Mouse (Mus musculus) embryo, embryonic 10.5 days (tissue): ENCODE results near the gene Gtf2ird1.
A peak's percentile ranks its signal among the peaks of the same experiment; 100 is the strongest.

Source experiments
- DNase-seq: peaks from one replicate; pipeline ENCODE4 v3.0.0-alpha.2; 2015; ENCODE audit warnings: low spot score

Gene Gtf2ird1

GRCm38 (mm10) chr5:134445208-134445831 lies 11.2 kb downstream of the Gtf2ird1 start:
- DNase-seq = no peak

DNA sequence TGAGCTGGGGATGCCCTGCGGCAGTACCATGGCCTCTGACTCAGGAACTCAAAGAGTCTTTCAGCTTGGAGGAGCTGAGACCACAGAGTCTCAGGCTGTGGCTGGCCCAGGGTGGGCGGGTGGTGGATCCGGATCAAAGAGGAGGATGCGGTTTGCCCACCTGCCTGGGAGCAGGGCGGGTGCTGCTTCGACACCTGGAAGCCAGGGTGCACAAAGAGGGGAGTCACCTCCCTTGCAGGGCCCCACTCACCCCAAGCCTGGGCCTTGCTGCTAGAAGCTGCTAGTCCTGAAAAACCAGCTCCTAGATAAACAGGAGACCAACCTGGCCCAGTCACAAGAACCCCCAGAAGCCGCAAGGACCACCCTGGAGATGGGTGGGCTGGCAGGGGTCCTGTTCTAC lies 12.0 kb downstream of the Gtf2ird1 start:
- no peak for DNase-seq

DNA sequence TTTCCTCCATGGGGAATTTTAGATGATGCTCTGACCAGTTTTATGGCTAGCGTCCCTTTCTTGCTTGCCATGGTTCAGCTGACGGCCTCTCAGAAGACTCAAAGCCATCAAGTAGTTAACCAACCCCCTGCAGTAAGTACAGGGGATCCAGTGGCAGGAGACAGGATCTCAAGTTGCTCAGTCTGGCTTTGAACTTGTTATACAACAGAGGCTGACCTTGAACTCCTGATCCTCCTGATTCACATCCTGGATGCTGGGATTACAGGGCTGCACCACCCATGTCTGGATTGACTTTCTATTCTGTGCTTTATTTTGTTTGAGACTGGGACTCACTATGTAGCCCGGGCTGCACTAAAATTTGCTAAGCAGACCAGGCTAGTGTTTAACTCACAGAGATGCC lies 14.4 kb downstream of the Gtf2ird1 start:
- no peak for DNase-seq

GRCm38 (mm10) chr5:134441105-134441504 lies 15.4 kb downstream of the Gtf2ird1 start:
- no peak for DNase-seq

GRCm38 (mm10) chr5:134440098-134440497 lies 16.4 kb downstream of the Gtf2ird1 start:
- no peak for DNase-seq

DNA sequence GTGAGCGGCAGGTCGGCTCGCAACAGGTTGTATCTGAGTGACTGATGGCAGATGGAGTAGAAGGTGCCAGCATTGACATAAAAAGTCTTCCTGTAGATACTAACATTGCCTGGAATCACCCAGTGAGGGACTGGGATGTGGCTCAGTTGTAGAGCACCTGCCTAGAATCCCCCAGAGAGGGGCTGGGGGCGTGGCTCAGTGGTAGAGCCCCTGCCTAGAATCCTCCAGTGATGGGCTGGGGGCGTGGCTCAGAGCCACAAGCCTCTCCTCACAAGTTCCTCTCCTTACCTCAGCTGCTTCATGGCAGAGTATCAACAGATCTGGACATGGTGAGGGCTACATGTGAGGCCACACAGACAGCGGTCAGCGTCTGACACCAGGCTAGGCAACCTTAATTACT lies 17.0 kb downstream of the Gtf2ird1 start:
- no peak for DNase-seq

- no peak for DNase-seq
Measured at GRCm38 (mm10) chr5:134438676-134439425, 17.7 kb downstream of the Gtf2ird1 start.

GRCm38 (mm10) chr5:134437459-134437827 lies 19.1 kb downstream of the Gtf2ird1 start:
- DNase-seq = no peak

- DNase-seq = no peak
Measured at GRCm38 (mm10) chr5:134436782-134437458, 19.6 kb downstream of the Gtf2ird1 start.

DNA sequence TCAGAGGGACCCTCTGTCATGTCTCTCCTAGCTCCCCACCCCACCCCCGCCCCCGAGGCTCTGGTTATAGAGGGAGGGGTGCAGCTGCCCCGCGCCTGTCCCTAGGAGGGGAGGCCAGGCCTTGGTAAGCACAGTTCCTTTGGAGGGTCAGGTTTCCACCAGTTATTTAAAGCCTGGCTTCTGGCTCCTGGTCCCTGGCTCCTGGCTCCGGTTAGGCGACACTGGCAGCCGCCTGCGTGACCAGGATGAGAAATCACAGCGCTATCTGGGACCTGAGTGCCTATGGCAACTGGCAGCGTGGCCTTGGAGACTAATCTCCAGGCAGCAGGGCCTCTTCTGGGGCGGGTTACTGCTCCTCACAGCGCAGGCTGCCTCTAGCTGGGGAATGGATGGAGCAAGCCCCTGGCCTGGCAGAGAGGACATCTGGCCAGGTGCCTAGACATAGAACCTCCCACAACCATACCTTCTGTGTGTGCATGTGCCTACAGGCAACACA lies 20.6 kb downstream of the Gtf2ird1 start:
- peak; percentile 53 for DNase-seq

- peak; percentile 28 for DNase-seq
Measured at GRCm38 (mm10) chr5:134433137-134433536, 23.4 kb downstream of the Gtf2ird1 start.

GRCm38 (mm10) chr5:134430087-134430486 lies 26.4 kb downstream of the Gtf2ird1 start:
- DNase-seq = no peak

- DNase-seq = no peak
Measured at GRCm38 (mm10) chr5:134427664-134428063, 28.9 kb downstream of the Gtf2ird1 start.

DNA sequence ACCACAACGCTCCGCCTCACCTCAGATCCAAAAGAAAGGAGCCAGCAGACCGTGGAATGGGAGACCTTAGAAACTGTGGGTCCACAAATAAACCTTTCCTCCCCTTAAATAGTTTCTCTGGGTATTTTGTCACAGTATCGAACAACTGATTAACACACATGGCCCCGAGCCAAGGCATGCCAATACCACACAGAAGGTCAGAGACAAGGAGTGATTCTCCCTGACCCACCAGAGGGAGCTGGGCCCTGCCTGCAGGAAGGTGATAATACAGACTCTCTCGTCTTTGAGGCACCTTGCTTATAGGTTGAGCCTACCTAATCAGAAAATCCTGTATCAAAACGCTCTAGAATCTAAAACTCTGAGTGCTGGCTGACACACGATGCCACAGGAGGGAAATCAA lies 30.9 kb downstream of the Gtf2ird1 start:
- DNase-seq = no peak

DNA sequence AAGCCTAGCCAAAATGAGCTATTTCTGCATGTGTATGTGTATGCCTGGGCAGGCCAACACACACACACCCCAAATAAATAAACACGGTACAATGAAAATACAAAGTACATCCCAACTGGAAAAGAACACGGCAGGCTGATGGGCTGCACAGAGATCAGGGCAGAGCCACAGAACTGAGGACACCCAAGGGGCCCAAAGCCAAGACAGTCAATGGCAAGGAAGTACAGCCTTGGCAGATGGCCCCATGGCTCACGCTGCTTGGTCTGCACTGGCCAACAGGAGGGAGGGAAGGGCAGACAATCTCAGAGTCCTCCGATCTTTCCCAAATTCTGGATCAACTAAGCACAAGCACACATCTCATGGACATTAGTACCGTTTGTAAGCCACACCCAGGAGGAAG lies 32.6 kb downstream of the Gtf2ird1 start:
- no peak for DNase-seq

GRCm38 (mm10) chr5:134423372-134423771 lies 33.1 kb downstream of the Gtf2ird1 start:
- no peak for DNase-seq

DNA sequence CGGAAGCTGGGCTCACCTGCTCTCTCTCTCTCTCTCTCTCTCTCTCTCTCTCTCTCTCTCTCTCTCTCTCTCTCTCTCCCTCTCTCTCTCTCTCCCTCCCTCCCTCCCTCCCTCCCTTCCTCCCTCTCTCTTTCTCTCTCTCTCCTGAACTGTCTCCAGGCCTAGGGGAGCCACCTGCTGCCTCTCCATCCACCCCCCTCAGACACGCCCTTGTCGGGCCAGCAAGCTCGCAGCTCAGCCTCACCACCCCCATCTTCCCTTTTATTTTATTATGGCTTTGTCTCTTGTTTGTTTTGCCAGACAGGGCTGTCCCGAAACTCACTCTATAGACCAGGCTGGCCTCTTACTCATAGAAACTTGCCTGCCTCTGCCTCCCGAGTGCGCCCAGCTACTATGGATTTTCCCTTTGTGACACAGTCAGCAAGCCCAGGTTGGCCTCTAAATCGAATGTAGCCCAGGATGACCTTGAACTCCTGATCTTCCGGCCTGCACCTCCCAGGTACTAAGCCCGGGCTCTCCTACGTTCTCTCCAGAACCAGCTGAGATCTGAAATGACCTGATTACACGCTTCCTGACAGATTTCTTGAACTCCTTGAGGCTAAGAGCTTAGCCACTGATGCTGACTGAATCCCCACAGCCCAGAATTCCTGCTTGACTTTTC lies 34.1 kb downstream of the Gtf2ird1 start:
- DNase-seq = no peak

DNA sequence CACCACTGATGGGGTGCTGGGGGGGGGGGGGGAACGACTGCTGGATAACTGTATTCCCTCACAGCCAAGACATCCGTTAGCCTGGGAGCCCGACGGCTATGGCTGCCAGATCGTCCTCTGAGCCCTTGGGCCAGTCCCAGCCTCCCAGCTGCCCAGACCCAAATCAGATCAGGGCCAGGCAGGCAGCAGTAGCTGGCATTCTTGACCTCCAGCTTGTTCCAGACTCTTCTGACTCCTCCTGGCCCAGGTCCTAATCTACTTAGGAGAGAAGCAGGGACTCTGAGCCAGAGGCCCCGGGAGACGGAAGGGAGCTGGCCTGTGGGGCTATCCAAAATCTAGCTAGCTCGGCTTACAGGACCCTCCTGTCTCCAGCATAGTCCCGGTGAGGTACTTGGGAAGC lies 35.5 kb downstream of the Gtf2ird1 start:
- no peak for DNase-seq

DNA sequence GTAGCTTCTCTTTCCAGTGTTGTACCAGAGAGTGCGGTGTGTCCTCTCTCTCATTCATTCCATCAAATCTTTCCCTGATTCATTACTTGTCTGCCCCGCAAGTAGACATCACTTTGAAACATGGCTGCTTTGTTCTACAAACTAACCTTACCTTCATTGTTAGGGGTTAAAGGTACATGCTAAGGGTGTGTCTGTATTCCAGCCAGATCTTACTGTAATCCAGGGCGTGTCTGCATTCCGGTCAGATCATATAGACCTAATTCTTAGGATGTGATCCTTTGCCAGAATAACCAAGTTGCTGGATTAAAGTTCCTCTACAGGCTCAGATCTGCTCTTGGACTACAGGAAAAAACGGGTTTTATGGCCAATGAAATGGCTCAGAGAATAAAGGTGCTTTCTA lies 36.8 kb downstream of the Gtf2ird1 start:
- DNase-seq = no peak

DNA sequence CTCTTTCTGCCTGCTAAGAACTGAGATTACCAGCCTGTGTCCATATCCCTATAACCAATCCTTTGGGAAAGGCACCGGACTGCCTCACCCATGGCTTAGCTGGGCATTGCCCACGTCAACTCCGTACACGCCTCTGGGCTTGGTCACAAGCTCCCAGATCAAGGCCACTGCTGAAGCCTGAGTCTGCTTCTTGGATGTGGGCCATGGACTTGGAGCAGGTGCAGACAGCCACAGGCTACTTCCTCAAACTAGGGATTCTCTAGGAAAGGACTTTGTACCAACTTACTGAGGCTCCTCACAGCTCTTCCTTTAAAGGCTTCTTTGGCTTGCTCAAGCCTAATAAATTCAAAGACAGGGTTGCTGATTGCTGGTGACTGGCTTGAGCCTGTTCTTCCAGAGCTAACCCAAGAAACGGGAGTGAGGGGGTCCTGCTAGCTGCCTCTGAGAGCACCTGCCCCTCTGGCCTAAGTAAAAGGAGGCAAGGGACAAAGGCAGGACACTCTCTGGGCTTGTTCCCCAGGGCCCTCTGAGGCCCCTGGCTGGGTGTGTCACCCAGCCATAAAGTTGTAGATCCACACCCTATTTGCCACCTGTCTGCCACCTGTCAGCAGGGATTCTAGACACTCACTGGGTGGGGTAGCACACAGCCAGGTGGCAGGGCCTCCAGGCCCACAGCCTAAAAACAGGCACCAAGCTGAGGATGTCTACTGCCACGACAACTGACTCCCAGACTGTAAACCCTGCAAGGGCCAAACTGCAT lies 38.0 kb downstream of the Gtf2ird1 start:
- DNase-seq = no peak

DNA sequence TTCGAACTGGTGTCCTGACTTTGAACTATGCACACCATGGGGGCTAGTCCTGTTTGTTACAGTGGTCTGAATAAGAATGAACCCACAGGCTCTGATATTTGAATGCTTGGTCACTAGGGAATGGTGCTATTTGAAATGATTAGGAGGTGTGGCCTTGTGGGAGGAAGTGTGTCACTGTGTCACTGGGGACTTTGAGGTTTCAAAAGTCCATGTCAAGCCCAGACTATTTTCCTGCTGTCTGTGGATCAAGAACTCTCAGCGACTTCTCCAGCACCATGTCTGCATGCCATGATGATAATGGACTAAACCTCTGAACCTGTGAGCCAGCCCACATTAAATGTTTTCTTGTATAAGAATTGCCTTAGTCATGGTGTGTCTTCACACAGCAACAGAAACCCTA lies 44.2 kb downstream of the Gtf2ird1 start:
- no peak for DNase-seq

GRCm38 (mm10) chr5:134410307-134410836 lies 46.1 kb downstream of the Gtf2ird1 start:
- DNase-seq = no peak
